Mouse (Mus musculus): ENCODE results near the gene Usp49. TPM values are rescaled to one million over a fixed set of nuclear protein-coding genes. Genes with fewer than 3 reads are reported as not detected.

Gene Usp49
- 3.0 and 4.0 TPM in 2 replicates for polyA plus RNA-seq (2015; fragmentation: Nextera tagmentation; extraction: Ambion mirVana)

- Histone ChIP-seq H3K4me3 (peak within 1 kb of the TSS; percentile 79), H3K27me3 (no peaks in the 10 kb centered on the region), H3K36me3 (peaks cover 14% of the 10 kb centered on the region; the same call in 1 of the 2 replicates), H3K9me3 (no peaks in the 10 kb centered on the region), H3K27ac (peak within 1 kb of the TSS; percentile 95), H3K4me2 (peak within 1 kb of the TSS; percentile 96), H3K9ac (peak within 1 kb of the TSS; percentile 58), H3K4me1 (peaks cover 22% of the 10 kb centered on the region)
- WGBS = 0% methylated on average over 3 of the region's 3 CpGs
- ATAC-seq (ENCODE audit: insufficient number of reproducible peaks, low FRiP score, low TSS enrichment, low read depth) = no peak
Measured at GRCm38 (mm10) chr17:47630678-47631065, at the start of gene Usp49. Gene Usp49, plus strand, starts transcription at chr17:47630690.

- H3K4me3 ChIP-seq = no peak overlapping the region
- no peak for ATAC-seq (ENCODE audit: insufficient number of reproducible peaks, low FRiP score, low TSS enrichment, low read depth)
- no peaks in the 10 kb centered on the region for H3K4me1 ChIP-seq
- WGBS = 79% methylated on average over 4 of the region's 4 CpGs
- no peak overlapping the region for H3K27ac ChIP-seq
- H3K9ac ChIP-seq = no peak overlapping the region
- no peaks in the 10 kb centered on the region for H3K9me3 ChIP-seq
- H3K4me2 ChIP-seq = no peak overlapping the region
- H3K27me3 ChIP-seq = no peaks in the 10 kb centered on the region
- no peaks in the 10 kb centered on the region for H3K36me3 ChIP-seq
Measured at GRCm38 (mm10) chr17:47580962-47581361, 49.5 kb upstream of the Usp49 start.

- ATAC-seq (ENCODE audit: insufficient number of reproducible peaks, low FRiP score, low TSS enrichment, low read depth) = no peak
Measured at GRCm38 (mm10) chr17:47588517-47588916, 42.0 kb upstream of the Usp49 start.

GRCm38 (mm10) chr17:47591073-47591472 is 39.4 kb upstream of the Usp49 start:
- 85% methylated on average over 3 of the region's 3 CpGs for WGBS
- no peak for ATAC-seq (ENCODE audit: insufficient number of reproducible peaks, low FRiP score, low TSS enrichment, low read depth)

More at GRCm38 (mm10) chr17:47588517-47588916, 42.0 kb upstream of the Usp49 start:
- no peak overlapping the region for H3K4me3 ChIP-seq
- no peaks in the 10 kb centered on the region for H3K27me3 ChIP-seq
- H3K4me2 ChIP-seq = no peak overlapping the region
- no peak overlapping the region for H3K27ac ChIP-seq
- no peaks in the 10 kb centered on the region for H3K9me3 ChIP-seq
- peaks cover 8% of the 10 kb centered on the region for H3K4me1 ChIP-seq
- H3K36me3 ChIP-seq = no peaks in the 10 kb centered on the region
- WGBS = 88% methylated on average over 8 of the region's 8 CpGs
- no peak overlapping the region for H3K9ac ChIP-seq

GRCm38 (mm10) chr17:47593215-47593853 is 37.2 kb upstream of the Usp49 start:
- Histone ChIP-seq H3K27ac (peak overlapping the region; percentile 97), H3K27me3 (no peaks in the 10 kb centered on the region), H3K36me3 (peaks cover 17% of the 10 kb centered on the region), H3K9ac (peak overlapping the region; percentile 85), H3K4me3 (peak overlapping the region; percentile 93), H3K9me3 (no peaks in the 10 kb centered on the region), H3K4me1 (peaks cover 42% of the 10 kb centered on the region), H3K4me2 (peak overlapping the region; percentile 73)
- ATAC-seq (ENCODE audit: insufficient number of reproducible peaks, low FRiP score, low TSS enrichment, low read depth) = peak; percentile 82
- 0% methylated on average over 56 of the region's 63 CpGs for WGBS

More at GRCm38 (mm10) chr17:47591073-47591472, 39.4 kb upstream of the Usp49 start:
- no peak overlapping the region for H3K4me2 ChIP-seq
- no peak overlapping the region for H3K27ac ChIP-seq
- H3K4me1 ChIP-seq = peaks cover 19% of the 10 kb centered on the region
- no peaks in the 10 kb centered on the region for H3K36me3 ChIP-seq
- no peak overlapping the region for H3K9ac ChIP-seq
- no peaks in the 10 kb centered on the region for H3K9me3 ChIP-seq
- H3K4me3 ChIP-seq = no peak overlapping the region
- no peaks in the 10 kb centered on the region for H3K27me3 ChIP-seq

GRCm38 (mm10) chr17:47593854-47594182 is 36.7 kb upstream of the Usp49 start:
- H3K9me3 ChIP-seq = no peaks in the 10 kb centered on the region
- peaks cover 43% of the 10 kb centered on the region for H3K4me1 ChIP-seq
- ATAC-seq (ENCODE audit: insufficient number of reproducible peaks, low FRiP score, low TSS enrichment, low read depth) = no peak
- H3K27ac ChIP-seq = peak overlapping the region; percentile 97
- H3K4me3 ChIP-seq = peak overlapping the region; percentile 93
- H3K9ac ChIP-seq = peak overlapping the region; percentile 85
- peak overlapping the region; percentile 73 for H3K4me2 ChIP-seq
- 0% methylated on average over 13 of the region's 13 CpGs for WGBS
- H3K27me3 ChIP-seq = no peaks in the 10 kb centered on the region
- peaks cover 22% of the 10 kb centered on the region for H3K36me3 ChIP-seq

- no peak for ATAC-seq (ENCODE audit: insufficient number of reproducible peaks, low FRiP score, low TSS enrichment, low read depth)
- H3K4me2 ChIP-seq = peak overlapping the region; percentile 73
- WGBS = under 1% methylated on average over 43 of the region's 43 CpGs
- H3K9me3 ChIP-seq = no peaks in the 10 kb centered on the region
- H3K4me1 ChIP-seq = peaks cover 43% of the 10 kb centered on the region
- peaks cover 27% of the 10 kb centered on the region for H3K36me3 ChIP-seq
- H3K4me3 ChIP-seq = peak overlapping the region; percentile 93
- H3K27ac ChIP-seq = peak overlapping the region; percentile 97
- no peaks in the 10 kb centered on the region for H3K27me3 ChIP-seq
- peak overlapping the region; percentile 85 for H3K9ac ChIP-seq
Measured at GRCm38 (mm10) chr17:47594183-47594968, 36.1 kb upstream of the Usp49 start.

GRCm38 (mm10) chr17:47594969-47595247 is 35.6 kb upstream of the Usp49 start:
- WGBS = 0% methylated on average over 7 of the region's 9 CpGs
- ATAC-seq (ENCODE audit: insufficient number of reproducible peaks, low FRiP score, low TSS enrichment, low read depth) = no peak
- Histone ChIP-seq H3K9ac (peak overlapping the region; percentile 85), H3K36me3 (peaks cover 33% of the 10 kb centered on the region), H3K4me1 (peaks cover 47% of the 10 kb centered on the region), H3K4me2 (peak overlapping the region; percentile 73), H3K4me3 (peak overlapping the region; percentile 93), H3K9me3 (no peaks in the 10 kb centered on the region), H3K27ac (peak overlapping the region; percentile 97), H3K27me3 (no peaks in the 10 kb centered on the region)

GRCm38 (mm10) chr17:47595248-47596161 is 35.0 kb upstream of the Usp49 start:
- Histone ChIP-seq H3K36me3 (peaks cover 39% of the 10 kb centered on the region), H3K4me2 (peak overlapping the region; percentile 73), H3K9ac (peak overlapping the region; percentile 85), H3K4me1 (peaks cover 47% of the 10 kb centered on the region), H3K9me3 (no peaks in the 10 kb centered on the region), H3K27me3 (no peaks in the 10 kb centered on the region), H3K27ac (peak overlapping the region; percentile 97), H3K4me3 (peak overlapping the region; percentile 93)
- ATAC-seq (ENCODE audit: insufficient number of reproducible peaks, low FRiP score, low TSS enrichment, low read depth) = peak; percentile 77
- WGBS = under 1% methylated on average over 21 of the region's 21 CpGs

- Histone ChIP-seq H3K9ac (peak overlapping the region; percentile 85), H3K4me3 (peak overlapping the region; percentile 93), H3K27ac (peak overlapping the region; percentile 97), H3K27me3 (no peaks in the 10 kb centered on the region), H3K4me2 (peak overlapping the region; percentile 73), H3K4me1 (peaks cover 47% of the 10 kb centered on the region), H3K36me3 (peaks cover 47% of the 10 kb centered on the region), H3K9me3 (no peaks in the 10 kb centered on the region)
- 11% methylated on average over 6 of the region's 6 CpGs for WGBS
- ATAC-seq (ENCODE audit: insufficient number of reproducible peaks, low FRiP score, low TSS enrichment, low read depth) = no peak
Measured at GRCm38 (mm10) chr17:47596162-47596838, 34.2 kb upstream of the Usp49 start.

- no peaks in the 10 kb centered on the region for H3K27me3 ChIP-seq
- ATAC-seq (ENCODE audit: insufficient number of reproducible peaks, low FRiP score, low TSS enrichment, low read depth) = no peak
- WGBS = 47% methylated on average over 5 of the region's 5 CpGs
- H3K9ac ChIP-seq = peak overlapping the region; percentile 85; the same call in 1 of the 2 replicates
- peaks cover 47% of the 10 kb centered on the region for H3K4me1 ChIP-seq
- peak overlapping the region; percentile 73 for H3K4me2 ChIP-seq
- H3K27ac ChIP-seq = peak overlapping the region; percentile 97
- H3K4me3 ChIP-seq = peak overlapping the region; percentile 93
- H3K36me3 ChIP-seq = peaks cover 52% of the 10 kb centered on the region
- no peaks in the 10 kb centered on the region for H3K9me3 ChIP-seq
Measured at GRCm38 (mm10) chr17:47596839-47597164, 33.7 kb upstream of the Usp49 start.

Data from limb, embryonic 15.5 days (tissue).